Mouse (Mus musculus) c-Kit-positive CD71-positive TER-119-positive erythroid progenitor cells, embryonic 14.5 days (primary cell): ENCODE data around the gene Med21.

Experiments used
- DNase-seq: peaks from one replicate; pipeline ENCODE4 v3.0.0-alpha.2; 2013; ENCODE audit warnings: low spot score

Med21 gene

DNA sequence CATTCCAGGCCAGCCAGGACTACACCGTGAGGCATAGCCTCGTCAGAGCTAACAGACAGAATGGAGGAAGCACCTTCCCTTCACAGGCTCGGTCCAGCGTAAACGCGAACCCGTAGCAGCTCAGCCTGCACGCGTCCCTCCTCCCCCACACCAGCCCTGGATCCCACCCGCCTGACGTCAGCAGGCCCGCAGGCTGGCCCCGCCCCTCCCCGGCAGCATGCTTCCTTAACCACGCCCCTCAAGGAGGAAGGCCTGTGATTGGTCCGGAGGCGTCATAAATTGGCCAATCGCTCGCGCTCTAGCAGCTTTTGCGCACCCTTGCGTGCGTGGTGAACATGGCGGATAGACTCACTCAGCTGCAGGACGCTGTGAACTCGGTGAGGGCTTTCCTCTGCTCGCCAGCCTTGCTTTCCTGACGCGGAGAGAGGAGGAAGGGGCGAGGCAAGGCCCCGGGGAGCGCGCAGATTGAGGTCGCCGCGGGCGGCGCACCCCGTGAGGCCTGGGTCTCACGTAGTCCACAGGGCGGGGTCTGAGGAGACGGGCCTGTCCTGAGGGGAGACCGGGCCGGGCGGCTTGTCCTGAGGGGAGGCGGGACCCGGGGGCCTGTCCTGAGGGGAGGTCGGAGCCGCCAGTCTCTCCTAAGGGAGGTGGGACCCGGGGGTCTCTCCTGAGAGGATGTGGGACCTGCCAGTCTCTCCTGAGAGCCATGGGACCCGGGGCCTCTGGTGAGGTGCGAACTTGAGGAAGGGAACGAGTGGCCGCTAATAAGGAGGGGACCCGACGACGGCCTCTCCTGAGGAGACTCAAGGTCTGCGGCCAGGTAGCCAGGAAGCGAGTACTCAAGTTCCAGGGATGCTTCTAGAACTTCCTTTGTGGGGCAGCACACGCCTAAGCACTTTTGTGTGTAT is at the start of gene Med21, which contains the start of gene Tm7sf3:
TSS of gene Med21 (plus strand) at position 272 of the 908 bp plus-strand sequence.
TSS of gene Tm7sf3 (minus strand) at position 549 of the 908 bp plus-strand sequence.
- DNase-seq, result peak; percentile 97

DNA sequence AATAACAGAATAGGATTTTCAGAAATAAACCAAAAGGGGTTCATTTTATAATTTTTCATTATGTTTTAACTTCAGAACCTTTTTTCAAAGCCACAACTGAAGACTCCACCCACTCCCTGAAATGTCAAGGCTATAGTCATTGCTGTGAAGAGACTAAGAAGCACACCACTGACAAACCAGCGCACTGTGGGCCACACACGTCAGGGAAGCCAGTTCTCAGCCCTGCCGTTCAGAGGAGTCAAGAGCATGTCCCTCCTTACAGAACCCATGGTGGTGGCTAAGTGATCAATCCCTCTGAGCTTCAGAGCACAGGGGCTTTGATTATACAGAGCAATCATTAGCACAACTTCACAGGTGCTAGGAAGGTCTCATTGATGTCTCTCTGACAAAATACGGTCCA is 39.7 kb upstream of the Med21 start:
- no peak for DNase-seq

DNA sequence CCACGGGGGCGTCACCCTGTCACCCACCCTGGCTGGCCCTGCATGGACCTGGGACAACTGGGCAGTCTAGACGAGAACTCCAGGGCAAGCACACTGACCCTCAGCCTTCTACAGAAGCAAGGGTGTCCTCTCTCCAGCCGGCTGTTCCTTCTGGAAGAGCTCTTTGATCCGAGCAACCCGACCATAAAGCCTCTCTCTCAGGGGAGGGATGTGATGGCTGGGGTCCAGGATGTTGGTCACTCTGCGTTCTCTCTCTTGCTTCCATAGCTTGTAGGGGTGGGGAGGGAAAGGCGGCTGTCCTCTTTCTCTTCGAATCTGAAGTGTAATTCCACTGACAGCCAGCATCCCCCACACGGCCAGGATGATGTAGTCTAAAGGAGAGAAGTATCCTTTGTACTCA is 38.7 kb upstream of the Med21 start:
- DNase-seq, result no peak

GRCm38 (mm10) chr6:146611385-146611784 is 31.0 kb upstream of the Med21 start:
- DNase-seq, result peak; percentile 56

DNA sequence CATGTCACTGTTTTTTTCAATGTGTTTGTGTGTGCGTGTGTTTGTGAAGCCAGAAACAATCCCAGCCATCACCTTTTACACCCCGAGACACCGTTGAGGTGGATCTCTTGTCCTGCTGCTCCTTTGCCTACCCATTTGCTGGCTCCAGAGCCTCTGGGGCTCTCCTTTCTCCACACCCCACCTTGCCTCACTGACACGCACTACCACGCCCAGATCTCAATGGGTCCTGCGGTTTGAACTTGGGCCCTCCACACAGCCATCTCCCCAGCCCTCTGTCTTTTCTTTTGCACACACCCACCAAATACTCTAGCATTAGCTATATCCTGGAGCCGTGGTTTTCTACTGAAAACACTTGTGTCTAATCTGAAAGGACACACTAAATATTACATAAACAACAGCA is 30.4 kb upstream of the Med21 start:
- DNase-seq, result no peak

DNA sequence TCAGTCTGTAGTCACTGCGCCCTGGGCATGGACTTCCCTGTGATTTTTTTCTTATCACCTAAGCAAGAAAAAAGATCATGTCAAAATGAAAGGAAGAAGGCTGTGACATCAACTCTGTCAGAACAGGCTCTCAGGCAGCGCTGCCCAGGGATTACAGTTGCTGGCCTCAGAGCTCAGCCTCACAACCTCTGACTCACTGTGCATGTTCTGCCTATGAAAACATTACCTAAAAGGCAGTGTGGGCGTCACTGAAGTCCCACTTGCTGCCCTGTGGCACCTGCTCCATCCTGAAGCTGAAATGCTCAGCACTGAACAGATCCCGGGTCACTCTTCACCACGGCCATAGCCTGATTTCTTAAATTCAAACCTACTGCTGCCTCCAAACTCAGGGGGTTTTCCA is 29.6 kb upstream of the Med21 start:
- no peak for DNase-seq

- DNase-seq, result no peak
Measured at GRCm38 (mm10) chr6:146613907-146614306, 28.4 kb upstream of the Med21 start.

GRCm38 (mm10) chr6:146614541-146614940 is 27.8 kb upstream of the Med21 start:
- DNase-seq, result no peak

DNA sequence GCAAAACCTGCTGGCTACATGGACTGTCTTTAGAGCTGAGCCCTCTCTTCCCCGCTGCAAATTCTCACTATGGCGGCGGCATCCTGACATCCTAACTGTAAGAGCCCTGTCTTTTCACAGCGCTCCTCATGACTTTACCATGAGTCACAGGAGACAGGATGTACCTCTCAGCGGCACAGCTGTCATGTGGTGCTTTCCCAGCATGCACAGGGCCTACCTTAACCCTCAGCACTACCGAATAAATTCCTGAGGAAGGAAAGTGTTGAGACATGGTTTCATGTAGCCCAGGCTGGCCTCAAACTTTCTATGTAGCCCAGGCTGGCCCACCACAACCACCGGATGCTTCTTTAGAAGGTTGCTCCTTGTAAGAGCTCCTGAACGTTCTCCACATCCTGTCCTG is 26.5 kb upstream of the Med21 start:
- DNase-seq, result no peak

- no peak for DNase-seq
Measured at GRCm38 (mm10) chr6:146616670-146617069, 25.7 kb upstream of the Med21 start.

GRCm38 (mm10) chr6:146628123-146628522 is 14.2 kb upstream of the Med21 start:
- no peak for DNase-seq

DNA sequence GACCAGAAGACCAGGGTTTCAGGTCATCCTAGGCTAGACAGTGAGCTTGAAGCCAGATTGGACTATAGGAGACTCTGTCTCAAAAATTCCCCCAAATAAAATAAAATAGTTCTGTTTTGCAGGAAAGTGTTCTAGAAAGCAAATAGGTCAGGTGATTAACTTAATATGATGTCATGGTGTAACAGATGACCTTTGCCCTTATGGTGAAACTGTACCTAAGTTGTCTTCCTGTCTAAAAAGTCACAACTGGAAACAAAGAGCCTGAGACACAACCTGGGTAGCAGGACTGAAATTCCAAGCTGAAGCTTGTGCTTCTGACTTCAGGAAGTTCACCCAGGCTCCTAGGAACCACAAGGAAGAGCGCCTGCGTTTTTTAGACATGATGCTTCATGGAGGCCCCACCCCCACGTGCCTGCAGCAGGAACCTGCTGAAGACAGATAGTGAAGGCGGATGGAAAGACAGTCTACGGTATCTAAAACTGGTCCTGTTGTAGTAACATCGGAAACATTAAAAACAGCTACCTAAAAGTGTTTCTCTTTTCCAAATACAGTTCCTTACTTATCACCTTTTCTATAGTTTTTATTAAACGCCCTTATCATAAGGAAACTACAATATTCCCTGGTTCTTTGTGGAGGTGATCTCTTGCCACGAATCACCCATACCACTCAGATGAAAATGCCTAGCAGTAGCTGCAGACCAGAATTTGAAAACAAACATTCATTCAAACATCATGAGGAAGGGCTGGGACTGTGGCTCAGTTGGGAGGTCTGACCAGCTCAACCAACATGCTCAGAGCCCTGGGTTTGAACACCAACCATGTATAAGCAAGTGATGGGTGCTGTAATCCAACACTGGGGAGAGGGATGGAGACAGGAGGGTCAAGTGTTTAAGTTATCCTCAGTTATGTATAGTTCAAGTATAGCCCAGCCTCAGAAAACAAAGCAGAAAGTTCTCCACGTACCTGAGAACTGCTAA is 12.3 kb upstream of the Med21 start:
- DNase-seq, result peak; percentile 76

GRCm38 (mm10) chr6:146630961-146631360 is 11.4 kb upstream of the Med21 start:
- DNase-seq, result no peak

- no peak for DNase-seq
Measured at GRCm38 (mm10) chr6:146631847-146632246, 10.5 kb upstream of the Med21 start.

- no peak for DNase-seq
Measured at GRCm38 (mm10) chr6:146632403-146632802, 9.9 kb upstream of the Med21 start.

- DNase-seq, result no peak
Measured at GRCm38 (mm10) chr6:146633097-146633496, 9.2 kb upstream of the Med21 start.

DNA sequence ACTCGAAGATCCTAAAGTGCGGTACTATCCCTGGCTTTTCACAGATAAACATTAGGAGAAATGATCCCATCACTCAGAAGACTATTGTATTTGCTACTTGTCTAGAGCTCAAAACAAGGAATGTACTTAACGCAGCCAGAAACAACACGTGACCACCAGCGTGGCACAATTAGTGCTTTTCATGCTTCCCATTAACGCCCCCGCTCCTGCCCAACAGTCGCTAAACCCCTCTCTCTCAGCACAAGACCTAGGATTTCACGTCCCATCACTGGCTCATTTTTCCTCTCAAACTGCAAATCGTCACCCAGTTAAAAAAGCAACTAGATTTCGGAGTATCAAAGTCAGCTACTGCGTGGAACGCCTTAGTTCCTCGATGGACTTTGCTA is 8.7 kb upstream of the Med21 start:
- DNase-seq, result no peak

- peak; percentile 74 for DNase-seq
Measured at GRCm38 (mm10) chr6:146634015-146634722, 8.2 kb upstream of the Med21 start.

- no peak for DNase-seq
Measured at GRCm38 (mm10) chr6:146634759-146635606, 7.4 kb upstream of the Med21 start.

- DNase-seq, result no peak
Measured at GRCm38 (mm10) chr6:146636482-146636881, 5.9 kb upstream of the Med21 start.
